Mouse (Mus musculus): ENCODE results near the gene Hist1h3f. TPM values are rescaled to one million over a fixed set of nuclear protein-coding genes. Genes with fewer than 3 reads are reported as not detected.

The Hist1h3f gene
- total RNA-seq, 1 experiment from 2014 or later, result 186 TPM

Other genes starting within 250 kb of the Hist1h3f start
- 42.1 and 57.3 TPM in 2 replicates for gene Zfp322a, start 174.8 kb upstream of the Hist1h3f start, total RNA-seq (2017)
- 14.7 and 15.6 TPM in 2 replicates for gene Abt1, start 120.2 kb upstream of the Hist1h3f start, total RNA-seq (2017)
- gene Btn1a1, start 78.2 kb upstream of the Hist1h3f start, total RNA-seq (2017), result not detected in 2 replicates
- gene Btn2a2, start 55.2 kb upstream of the Hist1h3f start, total RNA-seq (2017), result not detected in 2 replicates
- 1,499 and 1,774 TPM in 2 replicates for gene Hist1h4h, start 13.0 kb upstream of the Hist1h3f start, total RNA-seq (2017)
- 1,142 and 1,285 TPM in 2 replicates for gene Hist1h2af, start 10.1 kb upstream of the Hist1h3f start, total RNA-seq (2017)
- gene Hist1h3g, start 8.6 kb upstream of the Hist1h3f start, total RNA-seq (2017), result 199 and 205 TPM in 2 replicates
- gene Hist1h2bh, start 660 bp upstream of the Hist1h3f start, total RNA-seq (2017), result 91.4 and 108 TPM in 2 replicates
- gene Hist1h4f, start 7.6 kb downstream of the Hist1h3f start, total RNA-seq (2017), result 2,800 and 2,993 TPM in 2 replicates
- 92.5 and 96.4 TPM in 2 replicates for gene Hist1h1d, start 9.2 kb downstream of the Hist1h3f start, total RNA-seq (2017)
- gene Hist1h3e, start 18.3 kb downstream of the Hist1h3f start, total RNA-seq (2017), result 574 and 671 TPM in 2 replicates
- 336 and 401 TPM in 2 replicates for gene Hist1h2ae, start 27.2 kb downstream of the Hist1h3f start, total RNA-seq (2017)
- 1,313 and 1,586 TPM in 2 replicates for gene Hist1h2bg, start 27.3 kb downstream of the Hist1h3f start, total RNA-seq (2017)
- 558 and 569 TPM in 2 replicates for gene Hist1h2bf, start 30.1 kb downstream of the Hist1h3f start, total RNA-seq (2017)
- gene Hist1h2ad, start 30.3 kb downstream of the Hist1h3f start, total RNA-seq (2017), result 127 and 293 TPM in 2 replicates
- 98.2 and 137 TPM in 2 replicates for gene Hist1h3d, start 31.7 kb downstream of the Hist1h3f start, total RNA-seq (2017)
- gene Hist1h4d, start 37.5 kb downstream of the Hist1h3f start, total RNA-seq (2017), result 1,514 and 1,667 TPM in 2 replicates
- gene Hist1h2be, start 77.1 kb downstream of the Hist1h3f start, total RNA-seq (2017), result 92.7 and 94.2 TPM in 2 replicates
- gene Hist1h1e, start 78.5 kb downstream of the Hist1h3f start, total RNA-seq (2017), result 314 and 326 TPM in 2 replicates
- gene Hist1h2ac, start 139.9 kb downstream of the Hist1h3f start, total RNA-seq (2017), result 114 and 119 TPM in 2 replicates
- gene Hist1h2bc, start 140.1 kb downstream of the Hist1h3f start, total RNA-seq (2017), result 224 and 276 TPM in 2 replicates
- gene Hist1h1t, start 151.8 kb downstream of the Hist1h3f start, total RNA-seq (2017), result 0.55 and 3.1 TPM in 2 replicates
- gene Hist1h4c, start 154.4 kb downstream of the Hist1h3f start, total RNA-seq (2017), result 434 and 555 TPM in 2 replicates
- gene Hfe, start 166.8 kb downstream of the Hist1h3f start, total RNA-seq (2017), result 3.6 and 4.3 TPM in 2 replicates
- 753 and 796 TPM in 2 replicates for gene Hist1h1c, start 194.8 kb downstream of the Hist1h3f start, total RNA-seq (2017)
- 801 and 823 TPM in 2 replicates for gene Hist1h3c, start 201.6 kb downstream of the Hist1h3f start, total RNA-seq (2017)
- gene Hist1h2bb, start 202.7 kb downstream of the Hist1h3f start, total RNA-seq (2017), result 2,989 and 3,536 TPM in 2 replicates
- 2,765 and 2,805 TPM in 2 replicates for gene Hist1h2ab, start 207.1 kb downstream of the Hist1h3f start, total RNA-seq (2017)
- gene Hist1h3b, start 208.2 kb downstream of the Hist1h3f start, total RNA-seq (2017), result 689 and 718 TPM in 2 replicates
- 676 and 902 TPM in 2 replicates for gene Hist1h4b, start 213.0 kb downstream of the Hist1h3f start, total RNA-seq (2017)
- 597 and 703 TPM in 2 replicates for gene Hist1h4a, start 217.2 kb downstream of the Hist1h3f start, total RNA-seq (2017)
- 599 and 655 TPM in 2 replicates for gene Hist1h3a, start 218.3 kb downstream of the Hist1h3f start, total RNA-seq (2017)
- gene Hist1h1a, start 219.6 kb downstream of the Hist1h3f start, total RNA-seq (2017), result 2,071 and 2,536 TPM in 2 replicates
- gene Trim38, start 225.9 kb downstream of the Hist1h3f start, total RNA-seq (2017), result not detected in 2 replicates

Measured in common myeloid progenitor, adult 5-6 weeks (primary cell).